Mouse (Mus musculus): ENCODE measurements around the gene Vav3. TPM values are rescaled to one million over a fixed set of nuclear protein-coding genes. Genes with fewer than 3 reads are reported as not detected.

The Vav3 gene
- 4.4 and 5.4 TPM in 2 replicates for polyA plus RNA-seq (2015; fragmentation: Nextera tagmentation; extraction: Ambion mirVana)

GRCm38 (mm10) chr3:109340274-109341070, at the start of gene Vav3:
Gene Vav3, plus strand, starts transcription at chr3:109340653.

Other genes with a start within 250 kb of the Vav3 start
- gene Slc25a24, start 217.5 kb upstream of the Vav3 start, polyA plus RNA-seq (2015; fragmentation: Nextera tagmentation; extraction: Ambion mirVana): 42.2 and 43.6 TPM in 2 replicates

Data from skeletal muscle tissue, postnatal 0 days (tissue).